ENCODE assay signal across 8 mouse cellular contexts in genomic region chr14:31132031-31132430, GRCm38 (mm10). TPM values are rescaled to one million over a fixed set of nuclear protein-coding genes. Genes with fewer than 3 reads are reported as not detected.
DNase-seq lines count a peak whose midpoint lies in the region; ATAC-seq and TF ChIP-seq lines count a peak whose summit lies in the region.

No protein-coding gene starts in this region.

- WGBS in forebrain, postnatal 0 days = 12% methylated on average over 6 of the region's 6 CpGs
- 15% methylated on average over 6 of the region's 6 CpGs for WGBS in limb, embryonic 14.5 days
- 5% methylated on average over 6 of the region's 6 CpGs for WGBS in midbrain, embryonic 13.5 days

- H3K9me3 ChIP-seq in forebrain, postnatal 0 days (ENCODE audit: low read length) = no peaks in the 10 kb centered on the region
- H3K9me3 ChIP-seq in limb, embryonic 14.5 days (ENCODE audit: control insufficient read depth, low read length) = no peaks in the 10 kb centered on the region
- no peaks in the 10 kb centered on the region for H3K9me3 ChIP-seq in midbrain, embryonic 13.5 days

- H3K27me3 ChIP-seq in forebrain, postnatal 0 days (ENCODE audit: insufficient read depth, low read length) = no peaks in the 10 kb centered on the region
- no peaks in the 10 kb centered on the region for H3K27me3 ChIP-seq in limb, embryonic 14.5 days (ENCODE audit: control insufficient read depth, insufficient read depth, low read length)
- H3K27me3 ChIP-seq in midbrain, embryonic 13.5 days = no peaks in the 10 kb centered on the region

- no peak overlapping the region for H3K9ac ChIP-seq in forebrain, postnatal 0 days
- peak overlapping the region; percentile 83 for H3K9ac ChIP-seq in limb, embryonic 14.5 days (ENCODE audit: low read depth, low read length, severe bottlenecking)
- peak overlapping the region; percentile 91 for H3K9ac ChIP-seq in midbrain, embryonic 13.5 days (replicated peaks)

- H3K36me3 ChIP-seq in forebrain, postnatal 0 days (ENCODE audit: insufficient read depth) = 0 out of 2 replicates have a peak, but pooled peaks cover 3% of the 10 kb centered on the region
- peaks cover 31% of the 10 kb centered on the region for H3K36me3 ChIP-seq in limb, embryonic 14.5 days (ENCODE audit: control insufficient read depth, insufficient read depth, low read length)
- peaks cover 29% of the 10 kb centered on the region for H3K36me3 ChIP-seq in midbrain, embryonic 13.5 days

- H3K27ac ChIP-seq in forebrain, postnatal 0 days (ENCODE audit: low read depth, low read length) = no peak overlapping the region
- H3K27ac ChIP-seq in limb, embryonic 14.5 days (replicated peaks; ENCODE audit: low read depth, low read length) = no peak overlapping the region
- H3K27ac ChIP-seq in midbrain, embryonic 13.5 days = no peak overlapping the region

- no peak for ATAC-seq in forebrain, postnatal 0 days
- no peak for ATAC-seq in limb, embryonic 14.5 days (ENCODE audit: low FRiP score, low read depth)
- no peak for ATAC-seq in midbrain, embryonic 13.5 days

- TF ChIP-seq POLR2A in limb, embryonic 14.5 days (IDR thresholded peaks at IDR 0.05; ENCODE audit: borderline replicate concordance, extremely low read depth, insufficient read depth, insufficient read length) = no peak

- peak overlapping the region; percentile 65 for H3K4me2 ChIP-seq in forebrain, postnatal 0 days (ENCODE audit: low read depth)
- H3K4me2 ChIP-seq in limb, embryonic 14.5 days (replicated peaks; ENCODE audit: low read depth, low read length, severe bottlenecking) = peak overlapping the region; percentile 86
- peak overlapping the region; percentile 86 for H3K4me2 ChIP-seq in midbrain, embryonic 13.5 days (replicated peaks)

- DNase-seq in spleen, postnatal 10 days (ENCODE audit: low spot score in 2 of 2) = peak; percentile 28 to 57
- DNase-seq in spleen, adult 18-20 months = no peak
- DNase-seq in forebrain, postnatal 0 days = no peak
- peak; percentile 62 for DNase-seq in limb, embryonic 14.5 days (ENCODE audit: low spot score)
- DNase-seq in right cerebral cortex, postnatal 14 days = no peak
- DNase-seq in gastrocnemius, adult 18-20 months (ENCODE audit: low spot score) = no peak
- DNase-seq in natural killer cell, adult 2 months (ENCODE audit: low spot score in 2 of 2) = no peak

- peak overlapping the region; percentile 54; the same call in 1 of the 2 replicates for H3K4me3 ChIP-seq in forebrain, postnatal 0 days (ENCODE audit: low read depth, low read length)
- H3K4me3 ChIP-seq in limb, embryonic 14.5 days (replicated peaks; ENCODE audit: low read length) = peak overlapping the region; percentile 91
- H3K4me3 ChIP-seq in midbrain, embryonic 13.5 days (replicated peaks) = peak overlapping the region; percentile 79

- peaks cover 24% of the 10 kb centered on the region for H3K4me1 ChIP-seq in forebrain, postnatal 0 days (ENCODE audit: insufficient read depth)
- peaks cover 42% of the 10 kb centered on the region for H3K4me1 ChIP-seq in limb, embryonic 14.5 days (ENCODE audit: control insufficient read depth, insufficient read depth, low read length)
- H3K4me1 ChIP-seq in midbrain, embryonic 13.5 days (replicated peaks) = peaks cover 56% of the 10 kb centered on the region

- no peak for TF ChIP-seq CTCF in forebrain, postnatal 0 days (IDR thresholded peaks at IDR 0.05; ENCODE audit: low read depth)

RNA-seq across cellular contexts. Expression of gene Nt5dc2, which starts 1.2 kb away (rescaled TPM):
- total RNA-seq in forebrain, postnatal 0 days (2014; rRNA removed) = 65.8 and 80.3 TPM in 2 replicates
- 104 and 107 TPM in 2 replicates for polyA plus RNA-seq in forebrain, postnatal 0 days (2015; fragmentation: Nextera tagmentation; extraction: Ambion mirVana)
- 357 and 464 TPM in 2 replicates for polyA plus RNA-seq in limb, embryonic 14.5 days (2012; rRNA removed)
- polyA plus RNA-seq in limb, embryonic 14.5 days (2014; fragmentation: Nextera tagmentation; extraction: Ambion mirVana) = 358 and 361 TPM in 2 replicates
- polyA plus RNA-seq in midbrain, embryonic 13.5 days (2015; fragmentation: Nextera tagmentation; extraction: Ambion mirVana) = 280 and 317 TPM in 2 replicates
- 1 to 10 TPM in 1 of 2 experiments, under 1 TPM in 1; 0.57 to 1.3 TPM for total RNA-seq in gastrocnemius, adult 18-20 months (2021)

RNA-seq across cellular contexts. Expression of gene Smim4, which starts 3.3 kb away (rescaled TPM):
- total RNA-seq in forebrain, postnatal 0 days (2014; rRNA removed) = 9.9 and 16.6 TPM in 2 replicates
- 49.1 and 82.7 TPM in 2 replicates for polyA plus RNA-seq in forebrain, postnatal 0 days (2015; fragmentation: Nextera tagmentation; extraction: Ambion mirVana)
- 28.2 and 37.4 TPM in 2 replicates for polyA plus RNA-seq in limb, embryonic 14.5 days (2012; rRNA removed)
- 62.7 and 68.1 TPM in 2 replicates for polyA plus RNA-seq in limb, embryonic 14.5 days (2014; fragmentation: Nextera tagmentation; extraction: Ambion mirVana)
- polyA plus RNA-seq in midbrain, embryonic 13.5 days (2015; fragmentation: Nextera tagmentation; extraction: Ambion mirVana) = 75.8 and 78.8 TPM in 2 replicates
- total RNA-seq in gastrocnemius, adult 18-20 months (2021) = 10 to 100 TPM; 24.6 to 33.8 TPM

RNA-seq across cellular contexts. Expression of gene Stab1, which starts 36.4 kb away (rescaled TPM):
- 21.9 and 23.3 TPM in 2 replicates for total RNA-seq in forebrain, postnatal 0 days (2014; rRNA removed)
- 7.7 and 11.4 TPM in 2 replicates for polyA plus RNA-seq in forebrain, postnatal 0 days (2015; fragmentation: Nextera tagmentation; extraction: Ambion mirVana)
- polyA plus RNA-seq in limb, embryonic 14.5 days (2012; rRNA removed) = 68.5 and 81.8 TPM in 2 replicates
- polyA plus RNA-seq in limb, embryonic 14.5 days (2014; fragmentation: Nextera tagmentation; extraction: Ambion mirVana) = 59.5 and 64.4 TPM in 2 replicates
- 19.8 and 23.2 TPM in 2 replicates for polyA plus RNA-seq in midbrain, embryonic 13.5 days (2015; fragmentation: Nextera tagmentation; extraction: Ambion mirVana)
- total RNA-seq in gastrocnemius, adult 18-20 months (2021) = 10 to 100 TPM in 1 of 2 experiments, 1 to 10 TPM in 1; 9.7 to 16.7 TPM

Comparison
In these comparisons a context has a peak if more than half of its experiments do, and no peak if none do; other contexts are left out.
1. DNase-seq: peak in spleen, postnatal 10 days (2 of 2) and limb, embryonic 14.5 days (single experiment); none in spleen, adult 18-20 months (0 of 2), forebrain, postnatal 0 days (single experiment), right cerebral cortex, postnatal 14 days (single experiment), gastrocnemius, adult 18-20 months (single experiment) and natural killer cell, adult 2 months (0 of 2).
2. Peak in every context shown above with its lines, with median percentiles within 50 percentile points of each other: H3K4me2 ChIP-seq and H3K4me3 ChIP-seq.